Mouse (Mus musculus): ENCODE measurements around the gene Ap2a1.

DNA sequence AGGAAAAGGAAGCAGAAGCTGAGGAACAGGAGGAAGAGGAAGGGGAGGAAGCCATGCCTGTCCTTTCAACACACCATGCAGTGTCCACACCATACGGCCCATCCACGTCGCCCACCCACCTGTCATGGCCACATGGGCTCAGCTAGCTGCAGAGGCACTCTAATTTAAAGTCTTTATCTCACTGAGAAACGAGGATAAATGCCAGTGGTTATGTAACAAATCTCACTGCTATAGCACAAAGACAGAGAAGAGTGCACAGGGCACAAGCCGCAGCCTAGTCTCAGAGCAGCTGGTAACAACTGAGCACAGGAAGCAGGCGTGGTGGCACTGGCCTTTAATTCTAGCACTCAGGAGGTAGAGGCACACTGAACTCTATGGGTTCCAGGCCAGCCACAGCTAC lies 20.6 kb upstream of the Ap2a1 start:
- TF ChIP-seq CTCF (IDR thresholded peaks at IDR 0.05; ENCODE audit: borderline replicate concordance, insufficient read depth, low read depth, low read length) (no peak), POLR2A (IDR thresholded peaks at IDR 0.05; ENCODE audit: borderline replicate concordance, insufficient read depth, low read length) (no peak)
